8 mouse cellular contexts compared by ENCODE assay signal in genomic region chr4:111597249-111597661, GRCm38 (mm10).
DNase-seq lines count a peak whose midpoint lies in the region; ATAC-seq and TF ChIP-seq lines count a peak whose summit lies in the region.

No protein-coding gene starts in this region.

- H3K9ac ChIP-seq in heart, adult 2 months (ENCODE audit: low read depth, low read length): no peak overlapping the region
- no peak overlapping the region for H3K9ac ChIP-seq in heart, embryonic 11.5 days (ENCODE audit: low read depth, low read length)
- H3K9ac ChIP-seq in heart, postnatal 0 days (replicated peaks; ENCODE audit: low read depth, low read length): no peak overlapping the region
- H3K9ac ChIP-seq in lung, embryonic 14.5 days: no peak overlapping the region

- 71% methylated on average over 2 of the region's 2 CpGs for WGBS in heart, adult 2 months
- 86% methylated on average over 2 of the region's 2 CpGs for WGBS in heart, embryonic 11.5 days (ENCODE audit: insufficient replicate concordance)
- WGBS in heart, postnatal 0 days: 86% methylated on average over 2 of the region's 2 CpGs
- 76% methylated on average over 2 of the region's 2 CpGs for WGBS in lung, embryonic 14.5 days

- H3K27ac ChIP-seq in heart, adult 2 months: no peak overlapping the region
- H3K27ac ChIP-seq in heart, embryonic 11.5 days (ENCODE audit: low read depth, low read length): no peak overlapping the region
- peak overlapping the region; percentile 26; the same call in 1 of the 2 replicates for H3K27ac ChIP-seq in heart, postnatal 0 days (ENCODE audit: low read depth)
- H3K27ac ChIP-seq in lung, embryonic 14.5 days (ENCODE audit: low read depth): no peak overlapping the region

- no peaks in the 10 kb centered on the region for H3K9me3 ChIP-seq in heart, embryonic 11.5 days (replicated peaks; ENCODE audit: control insufficient read depth, low read length)
- no peaks in the 10 kb centered on the region for H3K9me3 ChIP-seq in heart, postnatal 0 days (replicated peaks; ENCODE audit: control insufficient read depth, low read length)
- no peaks in the 10 kb centered on the region for H3K9me3 ChIP-seq in lung, embryonic 14.5 days (ENCODE audit: low read depth, low read length)

- no peak for ATAC-seq in heart, embryonic 11.5 days (replicated peaks; ENCODE audit: insufficient number of reproducible peaks, low FRiP score, low TSS enrichment)
- ATAC-seq in heart, postnatal 0 days (ENCODE audit: insufficient read depth, low read depth): peak; percentile 72
- ATAC-seq in lung, embryonic 14.5 days (ENCODE audit: insufficient read depth): no peak
- no peak for ATAC-seq in megakaryocyte-erythroid progenitor cell, adult 5-6 weeks (replicated peaks; ENCODE audit: low FRiP score, low TSS enrichment, poor library complexity, severe bottlenecking)

- no peak for TF ChIP-seq EP300 in heart, adult 2 months (IDR thresholded peaks at IDR 0.05; ENCODE audit: insufficient read depth, low read depth, low read length)
- no peak for TF ChIP-seq EP300 in heart, postnatal 0 days (IDR thresholded peaks at IDR 0.05; ENCODE audit: low read depth)

- H3K79me2 ChIP-seq in heart, adult 2 months (replicated peaks; ENCODE audit: control insufficient read depth, insufficient read depth, low read length): no peaks in the 10 kb centered on the region

- TF ChIP-seq POLR2A in heart, adult 2 months (IDR thresholded peaks at IDR 0.05; ENCODE audit: insufficient read depth, low read depth, low read length): no peak
- no peak for TF ChIP-seq POLR2A in brain, embryonic 14.5 days (IDR thresholded peaks at IDR 0.05; ENCODE audit: borderline replicate concordance, extremely low read depth, insufficient read depth, insufficient read length, poor library complexity, severe bottlenecking)

- peaks cover 3% of the 10 kb centered on the region; the same call in 1 of the 2 replicates for H3K4me1 ChIP-seq in heart, adult 2 months (ENCODE audit: control insufficient read depth, insufficient read depth, low read length)
- H3K4me1 ChIP-seq in heart, embryonic 11.5 days (ENCODE audit: control insufficient read depth, insufficient read depth, low read length): no peaks in the 10 kb centered on the region
- H3K4me1 ChIP-seq in heart, postnatal 0 days (ENCODE audit: control insufficient read depth, insufficient read depth): peaks cover 7% of the 10 kb centered on the region; the same call in 1 of the 2 replicates
- H3K4me1 ChIP-seq in lung, embryonic 14.5 days (ENCODE audit: insufficient read depth): no peaks in the 10 kb centered on the region

- H3K36me3 ChIP-seq in heart, adult 2 months (ENCODE audit: control insufficient read depth, insufficient read depth, low read length): no peaks in the 10 kb centered on the region
- no peaks in the 10 kb centered on the region for H3K36me3 ChIP-seq in heart, embryonic 11.5 days (ENCODE audit: control insufficient read depth, insufficient read depth, low read length)
- no peaks in the 10 kb centered on the region for H3K36me3 ChIP-seq in heart, postnatal 0 days (replicated peaks; ENCODE audit: control insufficient read depth, insufficient read depth, low read length)
- no peaks in the 10 kb centered on the region for H3K36me3 ChIP-seq in lung, embryonic 14.5 days (ENCODE audit: insufficient read depth)

- H3K27me3 ChIP-seq in heart, adult 2 months (ENCODE audit: control insufficient read depth, insufficient read depth, low read length): no peaks in the 10 kb centered on the region
- H3K27me3 ChIP-seq in heart, embryonic 11.5 days (ENCODE audit: control insufficient read depth, insufficient read depth, low read length): no peaks in the 10 kb centered on the region
- no peaks in the 10 kb centered on the region for H3K27me3 ChIP-seq in heart, postnatal 0 days (ENCODE audit: control insufficient read depth, insufficient read depth, low read length)
- no peaks in the 10 kb centered on the region for H3K27me3 ChIP-seq in lung, embryonic 14.5 days (ENCODE audit: insufficient read depth, low read length)

- H3K4me2 ChIP-seq in heart, embryonic 11.5 days: no peak overlapping the region
- H3K4me2 ChIP-seq in heart, postnatal 0 days (ENCODE audit: low read depth, low read length): no peak overlapping the region
- no peak overlapping the region for H3K4me2 ChIP-seq in lung, embryonic 14.5 days

- intact Hi-C loops in heart, adult 2 months (cut with DNase I): no loop called here

- H3K4me3 ChIP-seq in heart, adult 2 months: no peak overlapping the region
- H3K4me3 ChIP-seq in heart, embryonic 11.5 days (ENCODE audit: low read depth, low read length): no peak overlapping the region
- no peak overlapping the region for H3K4me3 ChIP-seq in heart, postnatal 0 days (ENCODE audit: low read depth, low read length)
- H3K4me3 ChIP-seq in lung, embryonic 14.5 days (ENCODE audit: low read depth, low read length): no peak overlapping the region

- no peak for TF ChIP-seq CTCF in heart, adult 2 months (IDR thresholded peaks at IDR 0.05)
- TF ChIP-seq CTCF in brain, embryonic 14.5 days (IDR thresholded peaks at IDR 0.05; ENCODE audit: borderline replicate concordance, extremely low read depth, insufficient read depth, insufficient read length): no peak
- no peak for TF ChIP-seq CTCF in heart, postnatal 0 days (IDR thresholded peaks at IDR 0.05; ENCODE audit: low read depth)
- no peak for TF ChIP-seq CTCF in lung, embryonic 14.5 days (IDR thresholded peaks at IDR 0.05; ENCODE audit: low read depth)

- peak; percentile 18 to 41 for DNase-seq in heart, adult 2 months
- DNase-seq in brain, embryonic 14.5 days (ENCODE audit: low read depth): peak; percentile 97
- DNase-seq in heart, postnatal 0 days (ENCODE audit: low spot score): peak; percentile 32
- peak; percentile 7 for DNase-seq in lung, embryonic 14.5 days
- peak; percentile 34 for DNase-seq in right cerebral cortex, postnatal 14 days
- no peak for DNase-seq in embryo, embryonic 10.5 days (ENCODE audit: low spot score)
